Mouse (Mus musculus) G1E (cell line): Measurements from ENCODE around the gene Arid5a. TPM values are rescaled to one million over a fixed set of nuclear protein-coding genes. Genes with fewer than 3 reads are reported as not detected.

Source experiments
- ATAC-seq: 2 replicates; pipeline ENCODE4 v1.8.0; 2016; ENCODE audit warnings: mild to moderate bottlenecking; ENCODE audit not compliant: insufficient number of reproducible peaks, poor library complexity, low FRiP score, severe bottlenecking; ENCODE audit errors: extremely low read depth
- DNase-seq: peaks from one replicate; pipeline ENCODE4 v3.0.0; 2012; ENCODE audit warnings: low spot score
- H3K27me3 ChIP-seq: 2 replicates; pipeline ENCODE4 v1.6.1; 2012; ENCODE audit warnings: mild to moderate bottlenecking, low read length, inconsistent platforms; ENCODE audit not compliant: insufficient read depth
- H3K36me3 ChIP-seq: replicated peaks from 2 replicates; pipeline ENCODE3; 2012; ENCODE audit warnings: mild to moderate bottlenecking, inconsistent platforms
- H3K4me1 ChIP-seq: 2 replicates; pipeline ENCODE4 v1.6.1; 2012; ENCODE audit warnings: low read depth, low read length, inconsistent platforms, mixed read lengths; ENCODE audit not compliant: insufficient read depth
- H3K4me3 ChIP-seq: 2 replicates; pipeline ENCODE4 v1.5.1; 2012; ENCODE audit warnings: low read depth, mild to moderate bottlenecking, inconsistent platforms, low read length, moderate library complexity, mixed read lengths
- H3K9me3 ChIP-seq: replicated peaks from 2 replicates; pipeline ENCODE4 v1.6.1; 2012; ENCODE audit warnings: inconsistent platforms
- CTCF ChIP-seq: IDR thresholded peaks from 2 replicates; pipeline ENCODE4 v1.5.1; 2012; ENCODE audit warnings: low read depth, low read length, inconsistent platforms, mixed read lengths
- GATA1 ChIP-seq: IDR thresholded peaks from 2 replicates; pipeline ENCODE4 v1.6.1; 2012; ENCODE audit warnings: borderline replicate concordance, low read length, inconsistent platforms, mixed read lengths
- GATA2 ChIP-seq: IDR thresholded peaks from 2 replicates; pipeline ENCODE4 v1.6.1; 2012; ENCODE audit warnings: low read depth, low read length, inconsistent platforms, borderline replicate concordance
- POLR2AphosphoS5 ChIP-seq: IDR thresholded peaks from 2 replicates; pipeline ENCODE4 v1.6.1; 2012; ENCODE audit warnings: low read depth, low read length, inconsistent platforms; ENCODE audit not compliant: insufficient replicate concordance
- TAL1 ChIP-seq: conservative IDR thresholded peaks from 2 replicates; pipeline ENCODE4 v1.6.1; 2012; ENCODE audit warnings: low read depth, low read length, inconsistent platforms, mixed read lengths
- polyA plus RNA-seq: library from polyadenylated mRNA; stranded (reverse); fragments of >175 nt; gene quantifications from 2 replicates; pipeline ENCODE4 v1.2.3, GENCODE M21; 2012
- total RNA-seq, 2 experiments: library from RNA; stranded (forward) in 1 of 2; stranded (reverse) in 1 of 2; fragments of 200-1000 nt in 1 of 2; fragments of >200 nt in 1 of 2; fragmentation: Nextera tagmentation in 1 of 2; gene quantifications; 2 replicates each; pipeline ENCODE4 v1.2.3; 2014 to 2017

The Arid5a gene
- total and polyA plus RNA-seq, 3 experiments: 8.4 to 33.6 (median 8.7) TPM

DNA sequence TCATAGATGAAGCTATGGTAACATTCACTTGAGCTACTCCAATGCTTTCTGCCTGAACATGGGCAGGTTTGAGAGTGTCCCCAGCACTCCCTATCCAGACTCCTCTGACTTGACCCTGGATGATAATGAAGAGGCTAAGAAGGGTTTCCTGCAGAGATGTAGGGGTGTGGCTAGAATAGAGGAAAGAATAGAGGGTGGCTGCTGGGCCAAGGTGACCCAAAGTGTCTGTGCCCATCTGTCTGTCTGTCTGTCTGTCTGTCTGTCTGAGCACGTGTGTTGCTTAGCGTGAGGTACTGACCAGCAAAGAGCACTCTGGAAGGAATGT is 8.2 kb downstream of the Arid5a start:
- Histone ChIP-seq H3K4me3 (no peak overlapping the region), H3K27me3 (no peaks in the 10 kb centered on the region; the same call in 1 of the 2 replicates), H3K9me3 (no peaks in the 10 kb centered on the region), H3K4me1 (peaks cover 24% of the 10 kb centered on the region), H3K36me3 (peaks cover 95% of the 10 kb centered on the region)
- ATAC-seq: no peak
- DNase-seq: no peak
- TF ChIP-seq GATA1 (no peak), CTCF (0 out of 2 replicates have a peak, but pooled peaks have one; percentile 11)

DNA sequence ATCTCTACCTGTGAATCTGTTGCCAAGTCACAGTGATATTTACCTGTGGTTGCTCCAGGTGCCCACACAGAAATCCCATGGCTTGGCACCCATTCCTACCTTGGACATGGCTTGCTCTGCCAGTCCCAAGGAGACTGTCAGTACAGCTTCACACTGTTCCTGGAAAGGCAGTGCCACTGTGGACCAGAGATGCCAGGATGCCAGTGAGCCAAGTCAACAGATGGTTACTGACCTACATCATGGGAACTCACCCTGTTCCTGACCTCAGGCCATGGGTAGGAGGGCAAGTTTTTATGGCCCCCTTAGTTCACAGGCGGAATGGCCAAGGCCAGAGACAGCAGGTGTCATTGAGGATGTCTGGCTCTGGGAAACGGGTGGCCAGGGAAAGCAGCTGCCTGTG is 13.6 kb downstream of the Arid5a start:
- ATAC-seq (no peak), DNase-seq (no peak)
- TF ChIP-seq TAL1 (no peak), GATA1 (no peak), CTCF (no peak), POLR2AphosphoS5 (no peak), GATA2 (no peak)
- peaks cover 80% of the 10 kb centered on the region for H3K36me3 ChIP-seq
- no peak overlapping the region for H3K4me3 ChIP-seq
- no peaks in the 10 kb centered on the region for H3K9me3 ChIP-seq
- peaks cover 2% of the 10 kb centered on the region; the same call in 1 of the 2 replicates for H3K4me1 ChIP-seq
- no peaks in the 10 kb centered on the region; the same call in 1 of the 2 replicates for H3K27me3 ChIP-seq

DNA sequence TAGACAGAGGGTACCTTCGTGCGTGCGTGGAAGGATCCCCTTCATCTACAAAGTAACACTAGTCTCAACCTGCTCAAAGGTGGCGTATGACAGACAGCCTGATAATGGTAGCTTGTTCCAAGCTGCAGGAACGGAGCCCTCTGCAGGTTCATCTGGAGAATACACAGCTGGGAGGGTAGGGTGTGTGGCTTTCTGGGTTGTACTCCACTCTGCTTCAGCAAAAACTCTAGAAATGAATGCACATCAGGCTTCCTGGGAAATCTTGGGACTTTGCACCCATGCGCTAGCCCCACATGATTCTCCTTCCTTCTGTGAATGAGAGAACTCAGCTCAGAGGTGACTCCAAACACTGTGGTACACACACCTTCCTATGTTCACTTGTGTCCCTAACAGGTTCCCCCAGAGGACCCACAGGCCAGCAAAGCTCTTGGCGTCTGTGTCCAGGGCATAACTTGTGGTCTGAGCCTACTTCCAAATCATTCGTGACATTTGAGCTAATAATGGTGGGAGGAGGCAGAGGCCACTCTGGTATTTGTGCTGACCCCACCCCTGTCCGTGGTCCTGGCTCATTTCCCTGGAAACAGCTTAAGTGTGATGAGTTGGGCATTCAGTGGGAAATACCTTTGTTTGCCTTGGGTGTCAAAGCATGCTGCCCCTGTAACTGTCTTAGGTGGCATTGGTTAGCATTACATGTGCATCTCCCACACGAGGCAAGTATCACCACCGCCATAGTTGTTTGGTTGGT is 14.5 kb downstream of the Arid5a start:
- Histone ChIP-seq H3K36me3 (peaks cover 72% of the 10 kb centered on the region), H3K9me3 (no peaks in the 10 kb centered on the region), H3K27me3 (no peaks in the 10 kb centered on the region; the same call in 1 of the 2 replicates), H3K4me3 (no peak overlapping the region), H3K4me1 (peaks cover 2% of the 10 kb centered on the region; the same call in 1 of the 2 replicates)
- DNase-seq (no peak), ATAC-seq (peak; percentile 3; the same call in 1 of the 2 replicates)
- no peak for TF ChIP-seq CTCF
- TF ChIP-seq TAL1: no peak
- no peak for TF ChIP-seq GATA1
- TF ChIP-seq POLR2AphosphoS5: no peak
- no peak for TF ChIP-seq GATA2

DNA sequence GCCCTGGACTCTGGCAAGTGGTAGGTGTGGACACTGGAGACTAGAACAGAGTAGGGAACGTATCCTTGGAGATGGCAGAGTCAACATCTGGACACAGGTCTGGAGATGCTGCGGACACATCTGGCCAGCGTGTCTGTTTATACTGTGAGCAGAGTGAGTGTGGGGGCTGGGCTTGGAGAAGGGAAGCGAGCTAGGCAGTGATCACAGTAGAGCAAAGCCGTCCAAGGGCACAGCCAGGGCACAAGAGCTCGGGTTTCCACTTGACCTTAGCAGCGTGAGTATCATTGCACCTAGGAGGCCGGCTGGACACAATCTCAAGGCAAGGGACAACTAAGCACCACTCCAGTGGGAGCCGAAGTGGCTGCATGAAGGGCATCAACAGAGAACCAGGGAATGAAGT is 15.5 kb downstream of the Arid5a start:
- Histone ChIP-seq H3K9me3 (no peaks in the 10 kb centered on the region), H3K4me3 (no peak overlapping the region), H3K27me3 (no peaks in the 10 kb centered on the region), H3K36me3 (peaks cover 71% of the 10 kb centered on the region), H3K4me1 (no peaks in the 10 kb centered on the region; the same call in 1 of the 2 replicates)
- DNase-seq (no peak), ATAC-seq (no peak)
- TF ChIP-seq POLR2AphosphoS5: no peak
- no peak for TF ChIP-seq TAL1
- no peak for TF ChIP-seq GATA1
- no peak for TF ChIP-seq CTCF
- no peak for TF ChIP-seq GATA2

DNA sequence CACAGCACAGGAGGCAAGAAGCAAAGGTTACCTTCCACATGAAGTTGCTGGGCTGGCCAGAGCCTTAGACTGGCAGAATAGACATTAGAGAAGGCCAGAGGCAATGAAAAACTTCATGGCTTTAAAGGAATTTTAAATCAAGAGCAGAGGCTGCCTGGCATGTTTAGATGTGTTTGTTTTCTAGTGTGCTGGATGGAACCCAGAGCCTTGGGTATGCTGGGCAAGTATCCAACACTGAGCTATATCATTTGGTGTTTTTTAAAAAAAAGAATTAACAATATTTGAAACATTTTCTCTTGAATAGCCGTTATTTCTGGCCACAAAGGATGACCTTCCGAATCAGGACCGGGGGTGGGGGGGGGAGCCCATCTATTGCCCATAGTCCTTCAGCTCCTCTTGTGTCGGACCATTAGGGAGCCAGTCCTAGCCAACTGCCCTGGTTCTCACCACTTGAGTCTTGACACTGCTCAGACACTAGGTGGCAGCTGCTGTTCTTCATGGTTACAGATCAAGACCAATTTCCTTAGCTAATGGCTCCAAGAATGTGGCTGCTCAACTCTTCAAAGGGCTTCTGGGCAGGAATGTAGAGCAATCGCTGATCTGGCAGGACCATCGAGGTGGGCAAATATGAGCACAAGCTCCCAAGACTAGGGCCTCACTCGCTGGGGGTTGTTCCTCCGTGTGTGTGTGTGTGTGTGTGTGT is 16.4 kb downstream of the Arid5a start:
- ATAC-seq (no peak), DNase-seq (peak; percentile 52)
- Histone ChIP-seq H3K9me3 (no peaks in the 10 kb centered on the region), H3K4me3 (no peak overlapping the region), H3K4me1 (no peaks in the 10 kb centered on the region; the same call in 1 of the 2 replicates), H3K27me3 (no peaks in the 10 kb centered on the region), H3K36me3 (peaks cover 62% of the 10 kb centered on the region)
- TF ChIP-seq TAL1 (no peak), GATA1 (no peak), GATA2 (no peak), CTCF (no peak; the same call in 1 of the 2 replicates), POLR2AphosphoS5 (no peak)

DNA sequence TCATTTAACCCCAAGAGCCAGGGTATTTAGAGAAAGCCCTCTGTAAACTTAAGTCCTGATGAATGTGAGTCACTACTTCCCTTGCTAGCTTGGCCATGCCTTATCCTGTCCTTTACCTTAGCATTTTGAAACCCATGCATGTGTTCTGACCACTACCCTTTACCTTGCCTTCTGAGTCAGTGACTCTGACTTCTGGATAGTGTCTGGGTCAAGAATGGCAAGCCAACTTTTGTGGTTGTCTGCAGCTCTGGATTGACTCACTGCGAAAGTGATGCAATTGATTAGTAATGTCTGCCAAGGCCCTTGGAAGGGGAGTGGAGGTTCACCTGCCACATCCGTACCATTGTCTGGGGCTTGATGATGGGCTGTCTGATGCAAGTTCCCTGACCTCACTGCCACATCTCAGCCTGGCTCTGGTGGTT is 18.4 kb downstream of the Arid5a start:
- ATAC-seq: no peak
- Histone ChIP-seq H3K9me3 (no peaks in the 10 kb centered on the region), H3K4me1 (no peaks in the 10 kb centered on the region), H3K27me3 (no peaks in the 10 kb centered on the region), H3K4me3 (no peak overlapping the region), H3K36me3 (peaks cover 51% of the 10 kb centered on the region)
- no peak for DNase-seq
- no peak for TF ChIP-seq GATA1
- TF ChIP-seq CTCF: no peak
- TF ChIP-seq POLR2AphosphoS5: no peak
- TF ChIP-seq TAL1: no peak
- TF ChIP-seq GATA2: no peak
